Mouse (Mus musculus) gastrocnemius, adult 8-10 months (tissue): ENCODE measurements around the gene Gm47955. TPM values are rescaled to one million over a fixed set of nuclear protein-coding genes. Genes with fewer than 3 reads are reported as not detected.
"Not testable (repeated sequence)": the region's sequence is repeated elsewhere in the genome, so short reads cannot be mapped to it uniquely, and the experiment has no call there.

ENCODE experiments used
- DNase-seq, 2 experiments: peaks; one replicate each; pipeline ENCODE4 v3.0.0; 2022; ENCODE audit warnings: low spot score in 2 of 2
- total RNA-seq, 4 experiments: library from RNA; stranded (reverse); gene quantifications; 2 replicates each; pipeline ENCODE4 v1.2.4; 2022

Gm47955 gene
- total RNA-seq, 4 experiments from 2014 or later: not detected

GRCm38 (mm10) chr1:82992093-82992492 is 32.0 kb downstream of the Gm47955 start:
- DNase-seq: no peak

DNA sequence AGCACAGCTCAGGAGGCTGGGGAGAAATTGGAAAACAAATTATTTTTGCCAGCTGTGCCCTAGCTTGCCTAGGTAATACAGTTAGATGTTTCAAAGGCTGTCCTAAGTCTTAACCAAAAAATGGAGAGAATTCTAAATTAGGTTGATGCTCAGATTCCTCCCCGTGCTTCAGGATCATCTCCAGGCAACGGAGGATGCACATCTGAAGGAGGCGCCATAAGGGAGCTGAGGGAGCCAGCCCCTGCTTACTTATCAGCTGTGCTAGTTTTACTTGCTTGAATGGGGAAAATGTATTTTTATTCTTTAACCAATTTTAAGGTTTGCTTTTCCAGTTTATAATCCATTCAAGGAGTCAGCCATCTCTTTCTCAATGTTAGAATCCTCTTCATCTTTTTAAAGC is 33.9 kb downstream of the Gm47955 start:
- no peak for DNase-seq

- DNase-seq: not testable (repeated sequence)
Observed at GRCm38 (mm10) chr1:83000306-83000705, 40.2 kb downstream of the Gm47955 start, which contains the start of gene Gm47959. TSS of gene Gm47959 (plus strand) at chr1:83000548.

GRCm38 (mm10) chr1:83006218-83007179 is 46.4 kb downstream of the Gm47955 start:
- no peak for DNase-seq

- no peak for DNase-seq
Observed at GRCm38 (mm10) chr1:83007471-83007870, 47.4 kb downstream of the Gm47955 start.

Other genes starting within 250 kb of the Gm47955 start
- gene Mff, start 235.4 kb upstream of the Gm47955 start, total RNA-seq: 100 to 1,000 TPM; 118 to 174 (median 140) TPM
- not detected for gene Tm4sf20, start 191.8 kb upstream of the Gm47955 start, total RNA-seq
- gene Gm47791, start 189.0 kb upstream of the Gm47955 start, total RNA-seq: not detected
- 10 to 100 TPM; 22.0 to 24.1 (median 23.1) TPM for gene Agfg1, start 120.8 kb upstream of the Gm47955 start, total RNA-seq
- not detected for gene A030005L19Rik, start 47.0 kb upstream of the Gm47955 start, total RNA-seq
- not detected for gene A030014E15Rik, start 35.4 kb upstream of the Gm47955 start, total RNA-seq
- gene Gm6217, start 28.9 kb upstream of the Gm47955 start, total RNA-seq: not detected
- not detected for gene A030003K21Rik, start 16.9 kb upstream of the Gm47955 start, total RNA-seq
- gene Gm7544, start 4.3 kb upstream of the Gm47955 start, total RNA-seq: not detected
- not detected for gene Gm47959, start 40.3 kb downstream of the Gm47955 start, total RNA-seq
- under 1 TPM in 1 of 4 experiments, not detected in 3; 0.27 TPM for gene Slc19a3, start 78.2 kb downstream of the Gm47955 start, total RNA-seq
- not detected for gene Krtap28-10, start 82.2 kb downstream of the Gm47955 start, total RNA-seq
- gene Gm47969, start 84.6 kb downstream of the Gm47955 start, total RNA-seq: not detected
- gene A030005K14Rik, start 99.1 kb downstream of the Gm47955 start, total RNA-seq: not detected
- gene Krtap28-13, start 100.6 kb downstream of the Gm47955 start, total RNA-seq: not detected
- not detected for gene Ccl20, start 156.5 kb downstream of the Gm47955 start, total RNA-seq
- not detected for gene Daw1, start 199.5 kb downstream of the Gm47955 start, total RNA-seq